Mouse (Mus musculus) kidney, adult 18-20 months (tissue): ENCODE results near the gene Safb2.

Source experiments
- DNase-seq: peaks from one replicate; pipeline ENCODE4 v3.0.0; 2021

Safb2 gene

GRCm38 (mm10) chr17:56515690-56516410, 68.5 kb downstream of the Safb2 start:
- no peak for DNase-seq

- no peak for DNase-seq
Measured at GRCm38 (mm10) chr17:56514916-56515315, 69.5 kb downstream of the Safb2 start.

- DNase-seq = no peak
Measured at GRCm38 (mm10) chr17:56514330-56514729, 70.1 kb downstream of the Safb2 start.

GRCm38 (mm10) chr17:56512310-56512709, 72.1 kb downstream of the Safb2 start, which contains the start of gene Znrf4:
Gene Znrf4 (minus strand): TSS chr17:56512431.
- DNase-seq = no peak

GRCm38 (mm10) chr17:56511707-56512090, 72.7 kb downstream of the Safb2 start:
- DNase-seq = no peak

- DNase-seq = no peak
Measured at GRCm38 (mm10) chr17:56510970-56511706, 73.2 kb downstream of the Safb2 start.
